12 mouse cellular contexts compared by ENCODE assay signal in the genomic region with DNA sequence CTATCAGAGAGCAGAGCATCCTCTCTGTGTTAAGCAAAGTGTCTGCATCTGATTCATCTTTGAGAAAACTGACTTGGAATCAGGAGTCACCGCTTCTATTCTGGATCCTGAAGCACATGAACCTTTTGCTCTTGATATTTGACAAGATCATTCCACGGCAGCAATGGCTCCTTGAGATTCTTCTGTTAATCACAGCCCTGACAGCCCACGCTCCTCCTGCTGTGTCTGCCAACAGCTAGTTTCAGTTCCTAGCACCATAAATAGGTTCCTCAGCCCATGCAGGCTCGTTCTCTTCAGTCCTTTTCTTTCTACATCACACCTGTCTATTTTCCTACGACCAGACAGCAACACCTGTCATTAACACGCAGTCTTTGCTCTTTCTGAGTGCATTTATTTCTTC.
DNase-seq lines count a peak whose midpoint lies in the region; ATAC-seq and TF ChIP-seq lines count a peak whose summit lies in the region.
"Had no signal": no experiment of that assay in that cellular context is flagged by ENCODE, and none has a peak within 500 bp of the region (broad histone marks: within the 10 kb centered on the region; RNA-seq: fewer than 3 reads in every experiment).

No protein-coding gene starts in this region.

- TF ChIP-seq CTCF in CH12.LX (conservative IDR thresholded peaks at IDR 0.05 in 1 of 2, IDR thresholded peaks at IDR 0.05 in 1 of 2; ENCODE audit: low read depth in 2 of 2, low read length in 2 of 2), result no peak

- dilution Hi-C loops in CH12.LX (cut with MboI; ENCODE audit: extremely low pct_ligation_motif_present, extremely low pct_unique_long_range_greater_than_20kb, low sequenced_read_pairs), result no loop called here

- peaks cover 0 to 5% of the 10 kb centered on the region in 2 experiments; a peak in 2 of 4 replicates for H3K4me1 ChIP-seq in CH12.LX (ENCODE audit: control insufficient read depth in 1 of 2, insufficient read depth in 2 of 2)
- H3K4me1 ChIP-seq: embryonic facial prominence, embryonic 15.5 days had no signal

- peak; percentile 38 for DNase-seq in CH12.LX (ENCODE audit: extremely low read depth)
- peak; percentile 2 for DNase-seq in brain, embryonic 18.5 days (ENCODE audit: low read depth, low spot score)
- peak; percentile 82 for DNase-seq in layer of hippocampus, adult 9-11 months
- DNase-seq in adrenal gland, adult 8-10 months, result no peak
- DNase-seq in heart, postnatal 10 days, result no peak
- no peak for DNase-seq in cerebellum, adult 8-10 months
- no peak for DNase-seq in gastrocnemius, postnatal 10 days
- DNase-seq: gastrocnemius, postnatal 14 days; lung, postnatal 10 days had no signal

- H3K27ac ChIP-seq in CH12.LX (ENCODE audit: insufficient read depth, low read depth), result no peak overlapping the region
- H3K27ac ChIP-seq: embryonic facial prominence, embryonic 15.5 days had no signal

- no peaks in the 10 kb centered on the region; the same call in 1 of the 2 replicates for H3K79me2 ChIP-seq in CH12.LX (replicated peaks; ENCODE audit: control insufficient read depth, extremely low read depth, insufficient read depth, poor library complexity, severe bottlenecking)

- no peaks in the 10 kb centered on the region for H3K27me3 ChIP-seq in CH12.LX (replicated peaks)
- H3K27me3 ChIP-seq: embryonic facial prominence, embryonic 15.5 days had no signal

- no peak for TF ChIP-seq POLR2A in CH12.LX (IDR thresholded peaks at IDR 0.05; ENCODE audit: low read depth, low read length)

- TF ChIP-seq RAD21 in CH12.LX (IDR thresholded peaks at IDR 0.05; ENCODE audit: low read depth, low read length), result no peak

- ATAC-seq in megakaryocyte progenitor cell, adult 5-6 weeks (replicated peaks; ENCODE audit: poor library complexity), result peak; percentile 61
- ATAC-seq: intestine, postnatal 0 days had no signal

- H3K4me2 ChIP-seq in CH12.LX (ENCODE audit: insufficient read depth, low read depth, poor library complexity, severe bottlenecking), result 0 out of 2 replicates have a peak overlapping the region, but pooled peaks have one; percentile 38
- H3K4me2 ChIP-seq: embryonic facial prominence, embryonic 15.5 days had no signal

- no peak overlapping the region for H3K4me3 ChIP-seq in CH12.LX (replicated peaks in 1 of 3; ENCODE audit: low read depth in 2 of 3, low read length in 2 of 3, poor library complexity in 1 of 3)
- H3K4me3 ChIP-seq: embryonic facial prominence, embryonic 15.5 days had no signal

- in situ Hi-C loops in CH12.LX (cut with MboI; ENCODE audit: low pct_ligation_motif_present, low pct_unique_long_range_greater_than_20kb, low sequenced_read_pairs), result no loop called here

- intact Hi-C loops in heart, postnatal 10 days (cut with DNase I), result no loop called here

- H3K9me3 ChIP-seq in CH12.LX (replicated peaks; ENCODE audit: low read length), result peaks cover 3% of the 10 kb centered on the region
- H3K9me3 ChIP-seq: embryonic facial prominence, embryonic 15.5 days had no signal

- no peak overlapping the region for H3K9ac ChIP-seq in CH12.LX (ENCODE audit: insufficient read depth, low read depth)
- H3K9ac ChIP-seq: embryonic facial prominence, embryonic 15.5 days had no signal

- no peaks in the 10 kb centered on the region for H3K36me3 ChIP-seq in CH12.LX (replicated peaks in 1 of 2; ENCODE audit: control insufficient read depth in 1 of 2, insufficient read depth in 1 of 2, low read length in 1 of 2)
- H3K36me3 ChIP-seq: embryonic facial prominence, embryonic 15.5 days had no signal

- TF ChIP-seq EP300 in CH12.LX (IDR thresholded peaks at IDR 0.05; ENCODE audit: low read length), result peak; percentile 54

TF ChIP-seq in CH12.LX, 34 proteins besides CTCF, POLR2A, EP300 and RAD21:
- TF ChIP-seq IRF4 (IDR thresholded peaks at IDR 0.05; ENCODE audit: low read depth, low read length) (peak; percentile 67), MEF2A (IDR thresholded peaks at IDR 0.05; ENCODE audit: borderline replicate concordance, low read depth, low read length) (peak; percentile 72), SMC3 (IDR thresholded peaks at IDR 0.05; ENCODE audit: low read depth, low read length) (no peak), BHLHE40 (IDR thresholded peaks at IDR 0.05; ENCODE audit: low read depth, low read length) (no peak)

Comparison
In these comparisons a context has a peak if more than half of its experiments do, and no peak if none do; other contexts are left out.
1. DNase-seq: peak in CH12.LX (single experiment), brain, embryonic 18.5 days (single experiment) and layer of hippocampus, adult 9-11 months (single experiment); none in adrenal gland, adult 8-10 months (single experiment), heart, postnatal 10 days (0 of 2), cerebellum, adult 8-10 months (single experiment) and gastrocnemius, postnatal 10 days (single experiment).